19 mouse cellular contexts compared by ENCODE assay signal in the genomic region with DNA sequence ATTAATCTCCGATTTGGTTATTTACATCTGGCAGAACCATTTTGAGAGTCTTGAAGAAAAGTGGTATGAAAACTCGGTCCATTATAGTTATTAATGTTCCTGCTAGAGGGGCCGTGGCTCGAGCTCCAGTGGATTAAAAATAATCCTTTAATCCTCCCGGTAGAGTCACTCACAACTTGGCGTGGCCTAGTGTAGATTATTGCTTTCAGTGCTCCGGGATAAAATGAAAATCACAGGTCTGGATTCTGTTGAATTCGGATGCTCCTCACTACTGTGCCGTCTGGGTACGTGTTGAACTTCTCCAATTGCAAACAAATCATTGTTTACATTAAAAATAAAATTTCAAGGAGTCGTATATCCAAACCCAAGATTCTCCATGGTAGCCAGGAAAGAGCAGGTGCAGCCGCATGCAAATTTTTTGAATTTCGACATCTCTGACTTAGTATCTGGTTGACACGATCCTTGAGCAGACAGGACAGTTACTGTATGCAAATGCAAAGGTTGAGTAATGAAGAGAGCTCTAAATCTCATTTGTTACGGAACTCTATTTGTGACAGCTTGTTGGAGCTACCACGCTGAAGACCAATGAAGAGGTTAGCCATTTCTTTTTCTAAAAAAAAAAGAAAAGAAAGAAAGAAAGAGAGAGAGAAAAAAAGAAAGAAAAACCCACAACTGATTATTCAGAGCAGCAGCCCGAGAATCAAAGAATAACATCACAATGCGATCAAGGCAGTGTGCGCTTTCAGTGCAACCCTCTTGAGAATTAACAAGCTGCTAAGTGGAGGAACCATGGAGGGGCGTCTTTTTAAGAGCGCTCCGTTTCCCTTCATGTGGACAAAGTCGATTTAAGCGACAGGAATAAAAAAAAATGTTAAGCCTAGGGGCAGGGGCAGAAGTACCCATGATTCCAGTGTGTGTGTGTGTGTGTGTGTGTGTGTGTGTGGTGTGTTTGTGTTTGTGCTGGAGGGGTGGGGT.
"Had no signal": no experiment of that assay in that cellular context is flagged by ENCODE, and none has a peak within 500 bp of the region (broad histone marks: within the 10 kb centered on the region; RNA-seq: fewer than 3 reads in every experiment).

No protein-coding gene starts in this region.

- H3K9me3 ChIP-seq: liver, embryonic 13.5 days; neural tube, embryonic 13.5 days had no signal

- H3K4me2 ChIP-seq: liver, embryonic 13.5 days; neural tube, embryonic 13.5 days had no signal

- H3K4me3 ChIP-seq: layer of hippocampus, adult 2 months; liver, embryonic 13.5 days; myocyte; neural tube, embryonic 13.5 days had no signal

- H3K36me3 ChIP-seq: liver, embryonic 13.5 days; neural tube, embryonic 13.5 days had no signal

- DNase-seq: kidney, adult 2 months; kidney, postnatal 25 days; layer of hippocampus, adult 9-11 months; liver, embryonic 13.5 days; lung, adult 2 months; lung, postnatal 14 days; lung, postnatal 4 days; right cerebral cortex, adult 18-20 months; right cerebral cortex, postnatal 14 days; right cerebral cortex, postnatal 4 days; thymus, adult 2 months; thymus, postnatal 14 days; thymus, postnatal 4 days had no signal

- H3K27ac ChIP-seq: kidney, postnatal 0 days; layer of hippocampus, adult 2 months; liver, embryonic 13.5 days; neural tube, embryonic 13.5 days; stomach, postnatal 0 days had no signal

- H3K4me1 ChIP-seq: liver, embryonic 13.5 days; neural tube, embryonic 13.5 days had no signal

- H3K9ac ChIP-seq: liver, embryonic 13.5 days; neural tube, embryonic 13.5 days had no signal

- ATAC-seq: intestine, postnatal 0 days had no signal

- H3K27me3 ChIP-seq: liver, embryonic 13.5 days; neural tube, embryonic 13.5 days had no signal
